Mouse (Mus musculus): ENCODE measurements around the gene Lce3f. TPM values are rescaled to one million over a fixed set of nuclear protein-coding genes. Genes with fewer than 3 reads are reported as not detected.

Gene Lce3f
- total RNA-seq (2023) = not detected

DNA sequence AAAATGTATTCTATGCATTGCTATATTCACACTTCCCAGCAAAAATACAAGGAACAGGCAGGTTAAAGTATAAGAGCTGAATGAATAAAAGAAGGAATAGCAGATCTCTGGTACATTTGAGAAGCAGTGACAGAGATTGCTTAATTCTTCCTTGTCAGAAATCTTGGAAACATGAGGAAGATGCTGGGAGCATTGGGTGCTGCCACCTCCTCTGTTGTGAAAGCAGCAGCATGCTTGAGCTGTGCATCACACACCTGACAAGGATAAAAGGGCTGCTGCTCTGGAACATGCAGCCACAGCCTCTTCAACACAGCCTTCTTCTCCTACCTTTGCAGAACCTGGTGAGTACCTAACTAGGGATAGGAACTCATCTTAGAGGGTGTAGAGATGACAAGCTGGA lies at the start of gene Lce3f:
Gene Lce3f, plus strand, starts transcription at position 301 of the 400 bp plus-strand sequence.

DNA sequence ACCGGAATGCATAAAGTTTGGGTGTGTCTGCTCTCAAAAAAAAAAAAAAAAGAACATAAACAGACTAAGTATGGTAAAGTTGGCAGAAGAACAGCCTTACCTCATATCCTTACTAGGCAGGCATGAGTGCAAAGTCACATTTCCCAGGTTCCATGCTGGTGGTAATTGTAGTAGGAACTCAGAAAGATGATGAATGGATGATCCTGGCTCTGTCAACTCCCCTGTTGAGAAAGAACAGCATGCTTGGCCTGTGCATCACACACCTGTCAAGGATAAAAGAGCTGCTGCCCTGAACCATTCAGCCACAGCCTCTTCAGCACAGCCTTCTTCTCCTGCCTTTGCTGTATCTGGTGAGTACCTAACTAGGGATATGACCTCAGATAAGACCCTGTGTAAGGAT lies 47.8 kb upstream of the Lce3f start, which contains the start of gene Lce3c:
Gene Lce3c, plus strand, starts transcription at position 301 of the 400 bp plus-strand sequence.

DNA sequence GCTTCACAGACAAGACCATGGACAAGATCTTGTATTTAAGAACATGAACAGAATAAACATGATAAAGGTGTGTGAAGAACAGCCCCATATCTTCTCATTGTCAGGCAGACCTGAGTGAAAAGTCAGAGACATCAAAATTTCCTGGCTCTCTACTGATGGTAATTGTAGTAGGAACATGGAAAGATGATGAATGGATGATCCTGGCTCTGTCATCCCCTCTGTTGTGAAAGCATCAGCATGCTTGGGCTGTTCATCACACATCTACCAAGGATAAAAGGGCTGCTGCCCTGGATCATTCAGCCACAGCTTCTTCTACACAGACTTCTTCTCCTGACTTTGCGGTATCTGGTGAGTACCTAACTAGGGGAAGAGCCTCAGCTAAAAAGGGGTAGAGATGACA lies 34.9 kb upstream of the Lce3f start, which contains the start of gene Lce3d:
Gene Lce3d, plus strand, starts transcription at position 301 of the 400 bp plus-strand sequence.

DNA sequence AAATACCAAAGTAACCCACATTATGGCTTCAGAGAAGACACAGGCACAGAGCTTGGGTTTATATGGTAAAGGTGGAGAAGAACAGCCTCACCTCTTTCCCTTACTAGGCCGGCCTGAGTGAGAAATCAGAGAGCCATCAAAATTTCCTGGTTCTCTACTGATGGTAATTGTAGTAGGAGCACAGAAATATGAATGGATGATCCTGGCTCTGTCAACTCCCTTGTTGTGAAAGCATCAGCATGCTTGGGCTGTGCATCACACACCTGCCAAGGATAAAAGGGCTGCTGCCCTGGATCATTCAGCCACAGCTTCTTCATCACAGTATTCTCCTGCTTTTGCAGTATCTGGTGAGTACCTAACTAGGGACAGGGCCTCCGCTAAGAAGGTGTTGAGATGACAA lies 25.3 kb upstream of the Lce3f start, which contains the start of gene Lce3e:
Gene Lce3e, plus strand, starts transcription at position 301 of the 400 bp plus-strand sequence.

DNA sequence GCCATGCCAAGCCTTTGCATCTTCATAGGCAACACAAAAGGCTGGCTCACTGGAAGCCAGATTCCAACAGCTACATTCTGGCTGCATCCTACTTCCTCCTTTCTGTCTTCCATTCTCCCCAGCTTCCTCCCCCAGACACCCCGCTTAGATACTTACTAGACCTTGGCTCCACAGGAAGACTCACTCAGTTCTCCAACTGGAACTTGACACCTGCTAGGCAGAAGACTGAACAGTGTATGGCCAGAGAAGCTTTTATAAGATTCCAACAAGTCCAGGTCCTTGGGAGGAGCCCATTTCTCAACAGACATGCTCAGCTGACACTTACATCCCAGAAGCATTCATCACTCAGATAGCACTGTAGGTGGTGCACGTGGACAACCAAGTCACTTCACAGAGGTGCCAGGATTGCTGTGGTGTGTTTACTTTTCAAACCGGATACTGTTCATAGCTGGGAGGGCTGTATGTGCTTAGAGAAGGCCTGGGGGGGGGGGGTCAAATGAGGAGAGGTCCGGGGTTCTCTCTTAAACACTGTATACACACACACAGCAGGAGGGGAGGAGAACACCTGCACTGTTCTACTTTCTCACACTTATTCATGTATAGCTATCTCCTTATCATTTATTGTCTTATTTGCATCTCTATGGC lies 23.6 kb downstream of the Lce3f start, which contains the start of gene Crct1:
Gene Crct1, minus strand, starts transcription at position 228 of the 645 bp plus-strand sequence.

DNA sequence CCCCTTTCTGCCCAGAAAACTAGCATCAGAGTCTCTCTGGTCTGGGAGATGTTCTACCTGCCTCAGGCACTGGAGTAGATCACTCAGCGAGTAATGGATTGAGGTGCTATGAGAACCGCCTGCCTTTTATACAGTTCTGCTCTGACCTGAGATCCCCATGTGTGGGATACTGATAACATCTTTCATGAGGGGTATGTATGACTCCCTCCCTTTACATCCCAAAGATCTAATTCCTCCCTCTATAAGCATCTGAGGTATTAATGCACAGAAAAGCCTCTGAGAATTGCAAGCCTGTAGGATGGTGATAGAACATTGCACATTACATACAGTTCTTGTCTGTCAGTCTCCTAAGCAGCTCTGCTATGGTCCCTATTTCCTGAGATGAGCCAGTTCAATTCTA lies 26.9 kb downstream of the Lce3f start, which contains the start of gene Lce1m:
Gene Lce1m, minus strand, starts transcription at position 101 of the 400 bp plus-strand sequence.

Other genes starting within 250 kb of the Lce3f start
- gene Lce1g, start 239.9 kb upstream of the Lce3f start, total RNA-seq (2023) = not detected
- not detected for gene Lce1h, start 227.2 kb upstream of the Lce3f start, total RNA-seq (2023)
- not detected for gene Lce1i, start 213.3 kb upstream of the Lce3f start, total RNA-seq (2023)
- gene Lce1j, start 201.7 kb upstream of the Lce3f start, total RNA-seq (2023) = not detected
- not detected for gene Lce1k, start 184.3 kb upstream of the Lce3f start, total RNA-seq (2023)
- gene Kprp, start 165.0 kb upstream of the Lce3f start, total RNA-seq (2023) = not detected
- gene Lce1l, start 140.9 kb upstream of the Lce3f start, total RNA-seq (2023) = not detected
- not detected for gene 2310050C09Rik, start 122.0 kb upstream of the Lce3f start, total RNA-seq (2023)
- gene Lce3a, start 66.0 kb upstream of the Lce3f start, total RNA-seq (2023) = not detected
- not detected for gene Lce3b, start 59.2 kb upstream of the Lce3f start, total RNA-seq (2023)
- gene Lce3c, start 47.7 kb upstream of the Lce3f start, total RNA-seq (2023) = not detected
- not detected for gene Lce3d, start 34.8 kb upstream of the Lce3f start, total RNA-seq (2023)
- not detected for gene Lce3e, start 25.2 kb upstream of the Lce3f start, total RNA-seq (2023)
- not detected for gene Crct1, start 23.5 kb downstream of the Lce3f start, total RNA-seq (2023)
- gene Lce1m, start 26.8 kb downstream of the Lce3f start, total RNA-seq (2023) = not detected
- not detected for gene Gm4858, start 76.6 kb downstream of the Lce3f start, total RNA-seq (2023)
- not detected for gene Crnn, start 152.6 kb downstream of the Lce3f start, total RNA-seq (2023)
- gene Flg2, start 205.1 kb downstream of the Lce3f start, total RNA-seq (2023) = not detected